Mouse (Mus musculus) midbrain, embryonic 10.5 days (tissue): ENCODE measurements around the gene Skp1a. TPM values are rescaled to one million over a fixed set of nuclear protein-coding genes. Genes with fewer than 3 reads are reported as not detected.
A peak's percentile ranks its signal among the peaks of the same experiment; 100 is the strongest.

Experiments
- DNase-seq: peaks from one replicate; pipeline ENCODE4 v3.0.0-alpha.2; 2017; ENCODE audit warnings: low spot score
- H3K27ac ChIP-seq: fragments of 300-500 bp; sonication (generic); replicated peaks from 2 replicates; pipeline ENCODE4 v1.5.1; 2016; ENCODE audit warnings: mild to moderate bottlenecking
- H3K27me3 ChIP-seq: fragments of 300-500 bp; sonication (generic); 2 replicates; pipeline ENCODE4 v1.6.1; 2016; ENCODE audit warnings: low read depth, mild to moderate bottlenecking; ENCODE audit not compliant: poor library complexity, severe bottlenecking
- H3K36me3 ChIP-seq: fragments of 300-500 bp; sonication (generic); 2 replicates; pipeline ENCODE4 v1.6.1; 2016; ENCODE audit warnings: mild to moderate bottlenecking, moderate library complexity
- H3K4me1 ChIP-seq: fragments of 300-500 bp; sonication (generic); 2 replicates; pipeline ENCODE4 v1.6.1; 2016
- H3K4me3 ChIP-seq: fragments of 300-500 bp; sonication (generic); 2 replicates; pipeline ENCODE4 v1.5.1; 2016; ENCODE audit warnings: mild to moderate bottlenecking, moderate library complexity
- H3K9me3 ChIP-seq: fragments of 300-500 bp; sonication (generic); replicated peaks from 2 replicates; pipeline ENCODE4 v1.6.1; 2016; ENCODE audit warnings: mild to moderate bottlenecking
- WGBS: fragments of 180-500 bp; shearing (Covaris S2); methylation state at CpG from one replicate; pipeline ENCODE4 v1.1.7; 2016; 5-methylcytosine and 5-hydroxymethylcytosine counted together
- polyA plus RNA-seq: library from polyadenylated mRNA; unstranded; fragments of >200 nt; fragmentation: Nextera tagmentation; extraction: Ambion mirVana; gene quantifications from 2 replicates; pipeline ENCODE4 v1.2.1, GENCODE M21; 2016

Skp1a gene
- polyA plus RNA-seq, 1 experiment from 2014 or later, result 916 TPM

- no peaks in the 10 kb centered on the region for H3K9me3 ChIP-seq
- peak within 1 kb of the TSS; percentile 81 for H3K27ac ChIP-seq
- H3K4me3 ChIP-seq, result peak within 1 kb of the TSS; percentile 73
- peak; percentile 86 for DNase-seq
- WGBS, result under 1% methylated on average over 97 of the region's 97 CpGs
- H3K27me3 ChIP-seq, result peaks cover 73% of the 10 kb centered on the region
- peaks cover 65% of the 10 kb centered on the region for H3K4me1 ChIP-seq
- H3K36me3 ChIP-seq, result peaks cover 10% of the 10 kb centered on the region; the same call in 1 of the 2 replicates
These were observed 51.2 kb downstream of the Skp1a start, which contains the start of gene Tcf7 for GRCm38 (mm10) chr11:52282774-52283595. Gene Tcf7, minus strand, starts transcription at chr11:52283014.

DNA sequence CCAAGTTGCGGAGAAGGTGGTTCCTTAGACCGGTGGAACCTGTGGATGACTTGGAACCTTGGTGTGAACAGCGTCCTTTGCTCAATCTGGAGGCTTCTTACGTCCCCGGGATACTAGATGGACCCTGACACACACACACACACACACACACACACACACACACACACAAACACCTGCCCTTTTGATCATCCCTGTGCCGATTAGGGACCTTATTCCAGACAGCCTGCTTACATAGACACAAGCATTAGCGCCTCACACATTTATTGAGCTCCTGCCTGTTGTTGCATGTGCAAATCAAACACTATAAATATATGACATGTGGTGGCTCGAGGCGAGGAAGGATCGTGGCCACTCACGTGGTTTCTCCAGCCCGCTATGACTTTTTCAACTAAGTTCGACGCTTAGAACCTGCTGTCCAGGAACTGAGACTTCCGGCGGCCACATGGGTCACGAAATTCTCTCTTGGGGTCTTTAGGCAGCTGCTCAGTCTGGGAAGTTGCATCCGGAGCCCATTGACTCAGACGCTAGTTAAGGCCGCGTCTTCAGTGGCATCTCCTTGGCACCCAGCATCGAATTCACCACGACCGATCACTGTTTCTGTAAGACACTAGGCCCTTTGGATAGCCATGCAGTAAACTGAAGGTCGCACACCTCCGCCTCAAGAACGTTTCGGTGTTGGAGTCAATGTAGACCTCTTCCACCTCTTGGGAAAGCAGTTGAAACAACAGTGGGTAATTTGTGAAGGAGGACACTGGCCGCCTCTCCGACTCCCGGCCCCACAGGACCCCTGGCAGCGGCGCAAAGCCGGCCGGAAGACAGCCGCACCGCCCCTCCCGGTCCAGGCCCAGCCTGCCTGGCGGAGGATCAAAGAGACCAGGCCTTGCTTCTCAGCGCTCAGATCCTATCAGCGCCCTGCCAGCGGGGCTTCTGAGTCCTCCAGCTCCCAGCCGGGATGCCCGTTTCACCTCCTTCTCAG is 52.1 kb downstream of the Skp1a start:
- H3K4me1 ChIP-seq, result peaks cover 65% of the 10 kb centered on the region
- DNase-seq, result peak; percentile 62
- H3K36me3 ChIP-seq, result 0 out of 2 replicates have a peak, but pooled peaks cover 4% of the 10 kb centered on the region
- H3K27me3 ChIP-seq, result peaks cover 73% of the 10 kb centered on the region
- peak overlapping the region; percentile 73 for H3K4me3 ChIP-seq
- H3K9me3 ChIP-seq, result no peaks in the 10 kb centered on the region
- 8% methylated on average over 44 of the region's 44 CpGs for WGBS
- H3K27ac ChIP-seq, result peak overlapping the region; percentile 70

DNA sequence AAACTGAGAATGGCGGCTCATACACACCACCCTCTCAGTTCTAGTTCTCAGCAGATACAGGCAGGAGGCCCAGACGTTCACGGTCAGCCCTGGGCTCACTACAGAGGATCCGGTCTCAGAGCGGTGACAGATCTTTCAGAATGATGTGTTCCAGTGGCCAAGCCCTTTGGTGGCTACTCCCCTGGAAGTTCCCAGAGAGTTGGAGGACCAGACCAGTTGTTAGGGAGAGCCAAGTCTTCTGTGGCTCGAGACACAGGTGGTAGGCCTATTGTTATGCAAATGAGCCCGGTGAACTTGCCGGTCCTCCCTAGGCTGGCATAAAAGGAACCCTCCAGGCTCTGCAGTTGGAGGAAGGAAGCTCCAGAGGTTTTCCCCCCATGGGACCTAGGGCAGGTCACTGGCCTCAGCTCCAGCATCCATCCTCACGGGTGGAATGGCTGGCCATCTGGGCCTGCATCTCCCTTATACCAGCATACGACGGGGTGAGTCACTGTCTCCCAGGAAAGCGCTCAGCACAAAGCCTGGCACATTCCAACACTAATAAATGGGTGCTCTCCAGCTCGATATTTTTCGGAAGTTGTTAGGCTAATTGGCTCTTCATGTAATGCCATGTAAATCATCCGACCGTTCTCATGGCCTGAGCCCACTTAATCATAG is 54.6 kb downstream of the Skp1a start:
- Histone ChIP-seq H3K4me3 (peak overlapping the region; percentile 12; the same call in 1 of the 2 replicates), H3K36me3 (no peaks in the 10 kb centered on the region), H3K4me1 (peaks cover 60% of the 10 kb centered on the region), H3K9me3 (no peaks in the 10 kb centered on the region), H3K27ac (peak overlapping the region; percentile 6; the same call in 1 of the 2 replicates), H3K27me3 (peaks cover 59% of the 10 kb centered on the region)
- no peak for DNase-seq
- 10% methylated on average over 16 of the region's 16 CpGs for WGBS

DNA sequence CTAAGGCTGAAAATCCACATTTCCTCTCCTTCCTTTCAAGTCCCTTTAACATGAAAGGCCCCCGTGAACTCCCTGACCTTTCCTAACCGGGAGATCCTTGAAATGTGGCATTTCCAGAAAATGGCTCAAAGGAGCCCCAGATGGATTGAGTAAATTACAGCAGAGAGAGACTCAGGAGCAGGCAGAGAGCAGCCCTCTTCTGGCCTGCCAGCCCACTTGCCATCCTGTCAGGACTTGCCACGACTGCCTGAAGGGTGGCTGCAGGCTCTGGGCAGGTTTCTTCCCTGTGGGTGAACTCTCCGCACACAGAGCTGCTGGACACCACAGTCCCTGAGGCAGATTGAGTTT is 55.1 kb downstream of the Skp1a start:
- WGBS, result 17% methylated on average over 4 of the region's 4 CpGs
- peak overlapping the region; percentile 6; the same call in 1 of the 2 replicates for H3K27ac ChIP-seq
- H3K9me3 ChIP-seq, result no peaks in the 10 kb centered on the region
- peaks cover 54% of the 10 kb centered on the region for H3K27me3 ChIP-seq
- no peak overlapping the region for H3K4me3 ChIP-seq
- H3K4me1 ChIP-seq, result peaks cover 57% of the 10 kb centered on the region
- H3K36me3 ChIP-seq, result no peaks in the 10 kb centered on the region
- no peak for DNase-seq

DNA sequence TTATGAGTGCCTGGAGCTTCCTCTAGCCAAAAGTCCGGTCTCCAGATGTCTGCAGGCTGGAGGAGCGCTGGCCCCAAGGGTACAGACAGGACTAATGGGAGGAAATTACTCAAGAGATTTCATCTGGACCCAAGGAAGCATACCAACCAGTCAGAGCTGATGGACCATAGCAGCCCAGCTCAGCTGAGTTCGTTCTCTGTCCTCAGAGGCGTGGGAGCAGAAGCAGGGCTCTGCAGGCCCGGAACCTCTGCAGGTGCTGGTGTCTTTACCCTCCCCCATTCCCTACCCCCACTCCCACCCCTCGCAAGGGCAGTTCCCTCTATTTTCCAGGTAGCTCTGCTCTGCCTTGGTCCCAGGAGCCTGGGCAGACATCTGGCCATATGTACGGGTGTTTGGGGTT is 60.6 kb downstream of the Skp1a start:
- peaks cover 8% of the 10 kb centered on the region for H3K4me1 ChIP-seq
- 77% methylated on average over 7 of the region's 7 CpGs for WGBS
- H3K4me3 ChIP-seq, result no peak overlapping the region
- DNase-seq, result no peak
- H3K9me3 ChIP-seq, result no peaks in the 10 kb centered on the region
- no peak overlapping the region for H3K27ac ChIP-seq
- H3K27me3 ChIP-seq, result peaks cover 4% of the 10 kb centered on the region; the same call in 1 of the 2 replicates
- no peaks in the 10 kb centered on the region for H3K36me3 ChIP-seq

DNA sequence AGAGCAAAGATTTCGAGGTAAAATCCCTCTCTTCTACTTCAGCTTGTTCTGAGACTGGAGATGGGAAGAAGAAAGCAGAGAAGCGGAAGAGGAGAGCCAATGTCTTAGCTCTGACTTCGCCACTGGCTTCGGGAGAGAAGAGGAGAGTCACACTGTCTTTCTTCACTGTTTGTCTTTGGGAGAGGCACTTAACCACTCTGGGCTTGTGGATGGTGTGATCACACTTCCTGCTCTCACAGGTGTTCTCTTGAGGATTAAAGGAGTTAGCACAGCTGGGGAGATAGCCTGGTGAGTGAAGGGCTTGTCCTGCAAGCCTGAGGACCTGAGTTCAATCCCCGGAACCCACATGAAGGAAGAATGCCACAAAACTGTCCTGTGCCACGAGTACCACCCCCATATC is 61.1 kb downstream of the Skp1a start:
- no peak for DNase-seq
- 79% methylated on average over 6 of the region's 6 CpGs for WGBS
- no peak overlapping the region for H3K4me3 ChIP-seq
- H3K9me3 ChIP-seq, result no peaks in the 10 kb centered on the region
- no peaks in the 10 kb centered on the region for H3K27me3 ChIP-seq
- H3K27ac ChIP-seq, result no peak overlapping the region
- 0 out of 2 replicates have a peak, but pooled peaks cover 5% of the 10 kb centered on the region for H3K4me1 ChIP-seq
- H3K36me3 ChIP-seq, result no peaks in the 10 kb centered on the region

DNA sequence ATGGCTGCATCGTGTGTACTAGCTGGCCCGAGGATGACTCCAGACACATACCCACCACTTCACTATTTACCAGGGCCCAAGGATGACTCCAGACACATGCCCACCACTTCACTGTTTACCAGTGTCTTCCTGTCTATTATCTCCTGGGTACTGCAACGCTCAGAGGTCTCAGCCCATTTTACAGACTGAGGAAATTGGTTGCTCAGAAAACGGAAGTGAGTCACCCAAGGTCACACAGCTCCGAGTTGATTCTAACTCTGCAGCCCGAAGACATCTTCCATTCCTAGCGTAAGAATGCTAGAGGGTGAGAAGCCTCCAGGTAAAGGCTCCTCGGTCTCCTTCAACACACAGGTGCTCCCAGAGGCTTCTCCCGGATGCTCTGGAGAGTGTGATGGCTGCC is 62.3 kb downstream of the Skp1a start:
- peaks cover 7% of the 10 kb centered on the region; the same call in 1 of the 2 replicates for H3K4me1 ChIP-seq
- H3K27ac ChIP-seq, result no peak overlapping the region
- H3K9me3 ChIP-seq, result no peaks in the 10 kb centered on the region
- peaks cover 2% of the 10 kb centered on the region for H3K27me3 ChIP-seq
- 91% methylated on average over 9 of the region's 9 CpGs for WGBS
- H3K4me3 ChIP-seq, result no peak overlapping the region
- DNase-seq, result no peak
- H3K36me3 ChIP-seq, result no peaks in the 10 kb centered on the region

Other genes starting within 250 kb of the Skp1a start
- 202 and 209 TPM in 2 replicates for gene Ube2b, start 231.2 kb upstream of the Skp1a start, polyA plus RNA-seq
- gene Cdkl3, start 227.8 kb upstream of the Skp1a start, polyA plus RNA-seq, result 9.5 and 13.3 TPM in 2 replicates
- gene Ppp2ca, start 133.3 kb upstream of the Skp1a start, polyA plus RNA-seq, result 90.0 and 93.8 TPM in 2 replicates
- not detected in 2 replicates for gene Olfr1373, start 86.5 kb upstream of the Skp1a start, polyA plus RNA-seq
- not detected in 2 replicates for gene Olfr1371, start 18.0 kb upstream of the Skp1a start, polyA plus RNA-seq
- 8.0 and 10.6 TPM in 2 replicates for gene Tcf7, start 51.0 kb downstream of the Skp1a start, polyA plus RNA-seq
- gene Vdac1, start 128.9 kb downstream of the Skp1a start, polyA plus RNA-seq, result 221 and 222 TPM in 2 replicates
- 171 and 174 TPM in 2 replicates for gene 9530068E07Rik, start 164.4 kb downstream of the Skp1a start, polyA plus RNA-seq